Mouse (Mus musculus) hindbrain, embryonic 15.5 days (tissue): ENCODE measurements around the gene Maz. TPM values are rescaled to one million over a fixed set of nuclear protein-coding genes. Genes with fewer than 3 reads are reported as not detected.

Source experiments
- ATAC-seq: fragments of 200-750 bp; cut with Nextera tagmentation; 2 replicates; pipeline ENCODE4 v1.8.0; 2017; ENCODE audit warnings: low read depth, moderate number of reproducible peaks, moderate TSS enrichment; ENCODE audit not compliant: low FRiP score
- H3K27ac ChIP-seq: fragments of 300-500 bp; sonication (generic); replicated peaks from 2 replicates; pipeline ENCODE4 v1.5.1; 2015; ENCODE audit warnings: mild to moderate bottlenecking, inconsistent platforms
- H3K27me3 ChIP-seq: fragments of 300-500 bp; sonication (generic); 2 replicates; pipeline ENCODE4 v1.6.1; 2015; ENCODE audit warnings: control low read depth, inconsistent platforms
- H3K36me3 ChIP-seq: fragments of 300-500 bp; sonication (generic); 2 replicates; pipeline ENCODE4 v1.6.1; 2015; ENCODE audit warnings: control low read depth, inconsistent platforms
- H3K4me1 ChIP-seq: fragments of 300-500 bp; sonication (generic); replicated peaks from 2 replicates; pipeline ENCODE4 v1.6.1; 2015; ENCODE audit warnings: control low read depth, inconsistent platforms
- H3K4me2 ChIP-seq: fragments of 300-500 bp; sonication (generic); 2 replicates; pipeline ENCODE4 v1.6.1; 2015; ENCODE audit warnings: moderate library complexity, mild to moderate bottlenecking, inconsistent platforms
- H3K4me3 ChIP-seq: fragments of 300-500 bp; sonication (generic); 2 replicates; pipeline ENCODE4 v1.5.1; 2015; ENCODE audit warnings: mild to moderate bottlenecking, inconsistent platforms
- H3K9ac ChIP-seq: fragments of 300-500 bp; sonication (generic); 2 replicates; pipeline ENCODE4 v1.6.1; 2015; ENCODE audit warnings: inconsistent platforms
- H3K9me3 ChIP-seq: fragments of 300-500 bp; sonication (generic); 2 replicates; pipeline ENCODE4 v1.6.1; 2016; ENCODE audit warnings: control low read depth, inconsistent platforms
- WGBS: fragments of 180-500 bp; shearing (Covaris S2); methylation state at CpG from one replicate; pipeline ENCODE4 v1.1.7; 2015; 5-methylcytosine and 5-hydroxymethylcytosine counted together
- polyA plus RNA-seq: library from polyadenylated mRNA; unstranded; fragments of >200 nt; fragmentation: Nextera tagmentation; extraction: Ambion mirVana; gene quantifications from 2 replicates; pipeline ENCODE4 v1.2.1, GENCODE M21; 2015

Gene Maz
- polyA plus RNA-seq, result 84.0 and 87.3 TPM in 2 replicates

DNA sequence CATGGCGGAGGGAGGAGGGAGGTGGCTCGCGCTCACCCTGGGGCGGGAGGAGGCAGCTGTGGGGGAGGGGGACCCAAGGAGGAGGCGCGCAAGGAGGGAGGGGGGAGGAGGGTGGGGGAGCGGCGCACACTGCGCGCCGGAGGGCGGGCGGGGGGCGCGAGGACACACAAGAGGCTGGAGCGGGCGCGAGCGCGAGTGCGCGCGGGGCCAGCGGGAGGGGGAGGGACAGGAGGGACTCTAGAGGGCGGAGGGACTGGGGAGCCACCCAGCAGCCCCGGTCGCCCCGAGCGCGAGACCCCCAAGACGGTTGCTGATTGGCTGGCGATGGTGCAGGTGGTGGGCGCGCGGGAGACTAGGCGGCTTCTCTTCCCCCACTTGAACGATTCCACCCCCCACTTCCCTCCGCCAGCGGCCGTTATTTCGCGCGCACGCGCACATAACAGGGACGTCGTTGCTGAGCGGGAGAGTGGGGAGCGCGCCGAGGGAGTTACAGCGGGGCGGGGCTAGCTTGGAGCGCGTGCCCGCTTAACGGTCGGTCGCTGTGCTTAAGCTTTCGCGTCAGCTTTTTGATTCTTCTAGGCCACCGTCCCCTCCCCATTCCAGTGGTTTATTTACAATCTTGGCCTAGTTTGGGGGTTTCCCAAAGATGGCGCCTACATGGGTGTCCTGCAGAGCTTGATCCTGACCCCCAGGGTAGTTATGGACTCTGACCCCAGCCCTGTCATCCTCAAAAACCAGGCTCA is at the start of gene Maz:
TSS of gene Maz (minus strand) at position 54 of the 743 bp plus-strand sequence.
- Histone ChIP-seq H3K27me3 (no peaks in the 10 kb centered on the region), H3K9ac (peak within 1 kb of the TSS; percentile 89), H3K27ac (peak within 1 kb of the TSS; percentile 98), H3K4me1 (peaks cover 41% of the 10 kb centered on the region), H3K9me3 (no peaks in the 10 kb centered on the region), H3K4me2 (peak within 1 kb of the TSS; percentile 89), H3K36me3 (peaks cover 14% of the 10 kb centered on the region), H3K4me3 (peak within 1 kb of the TSS; percentile 74)
- peak; percentile 94 for ATAC-seq
- WGBS, result under 1% methylated on average over 35 of the region's 63 CpGs

DNA sequence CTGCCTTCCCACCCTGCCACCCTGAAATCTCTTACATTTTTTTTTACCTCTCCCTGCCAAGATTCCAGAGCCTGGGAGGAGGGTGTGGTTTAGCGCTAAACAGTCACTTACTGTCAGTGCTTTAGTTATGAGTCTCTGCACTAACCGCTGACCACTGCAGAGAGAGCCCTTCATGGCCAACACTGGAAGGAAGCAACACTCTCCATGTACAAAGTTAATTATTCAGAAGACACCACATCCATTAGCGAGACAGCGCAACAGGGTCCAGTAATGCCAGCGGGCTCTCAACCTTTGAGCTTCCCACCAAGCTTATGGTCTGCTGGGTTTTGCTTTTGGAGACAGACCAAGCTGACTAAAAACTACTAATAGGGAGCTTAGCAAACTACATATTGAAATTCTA is 49.4 kb upstream of the Maz start:
- Histone ChIP-seq H3K4me2 (no peak overlapping the region), H3K9ac (no peak overlapping the region), H3K4me3 (no peak overlapping the region), H3K27ac (no peak overlapping the region), H3K9me3 (no peaks in the 10 kb centered on the region), H3K36me3 (no peaks in the 10 kb centered on the region), H3K27me3 (no peaks in the 10 kb centered on the region), H3K4me1 (no peaks in the 10 kb centered on the region)
- 92% methylated on average over 5 of the region's 5 CpGs for WGBS
- no peak for ATAC-seq

DNA sequence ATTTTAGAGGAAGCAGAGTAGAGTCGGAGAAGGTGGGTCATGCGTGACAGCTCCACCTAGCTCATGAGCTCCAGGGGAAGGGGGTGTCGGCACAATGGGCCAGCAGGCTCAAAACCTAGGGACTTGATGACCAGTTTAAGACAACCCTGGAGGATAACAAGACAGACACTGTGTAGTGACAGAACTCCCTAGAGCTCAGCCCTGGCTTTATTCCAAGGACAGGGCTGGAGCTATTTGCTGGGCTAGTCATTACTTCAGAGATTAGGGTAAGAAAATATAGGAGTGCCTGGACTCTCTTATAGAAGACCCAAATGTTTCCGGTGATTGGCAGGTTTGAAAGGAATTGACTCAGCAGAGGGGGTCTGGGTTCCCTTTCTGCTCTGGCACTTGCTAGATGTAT is 46.4 kb upstream of the Maz start:
- no peaks in the 10 kb centered on the region for H3K36me3 ChIP-seq
- H3K9me3 ChIP-seq, result no peaks in the 10 kb centered on the region
- H3K9ac ChIP-seq, result no peak overlapping the region
- no peak overlapping the region for H3K4me3 ChIP-seq
- H3K4me2 ChIP-seq, result no peak overlapping the region
- WGBS, result 86% methylated on average over 4 of the region's 4 CpGs
- H3K4me1 ChIP-seq, result no peaks in the 10 kb centered on the region
- H3K27me3 ChIP-seq, result no peaks in the 10 kb centered on the region
- ATAC-seq, result no peak
- no peak overlapping the region for H3K27ac ChIP-seq

DNA sequence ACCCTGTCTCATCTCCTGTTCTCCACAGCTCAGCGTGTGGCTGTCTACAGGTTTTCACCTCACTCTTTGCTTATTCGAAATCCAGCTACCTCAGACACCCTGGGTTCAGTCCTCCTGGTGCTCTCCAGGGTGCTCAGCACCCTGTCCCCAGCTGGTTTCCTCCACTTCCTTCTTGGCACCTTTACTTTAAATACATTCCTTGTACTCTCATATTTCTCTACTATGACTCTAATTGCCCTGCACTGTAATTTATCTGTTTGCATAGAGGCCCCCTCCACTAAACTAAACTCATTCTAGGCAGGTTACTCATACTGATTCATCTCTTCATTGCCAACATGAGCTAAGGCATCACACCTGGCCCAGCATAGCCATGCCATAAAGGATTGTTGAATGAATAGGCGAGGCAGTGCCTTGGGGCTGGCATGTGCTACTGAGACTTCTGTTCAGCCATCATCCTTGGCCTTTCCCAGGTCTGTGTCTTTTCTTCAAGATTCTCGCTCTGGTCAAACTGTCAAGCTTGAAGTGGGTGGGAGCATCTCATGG is 44.1 kb upstream of the Maz start:
- Histone ChIP-seq H3K9me3 (no peaks in the 10 kb centered on the region), H3K4me1 (no peaks in the 10 kb centered on the region), H3K4me2 (no peak overlapping the region), H3K9ac (no peak overlapping the region), H3K4me3 (no peak overlapping the region), H3K27ac (no peak overlapping the region), H3K36me3 (no peaks in the 10 kb centered on the region), H3K27me3 (no peaks in the 10 kb centered on the region)
- WGBS, result 77% methylated on average over 4 of the region's 4 CpGs
- ATAC-seq, result no peak

DNA sequence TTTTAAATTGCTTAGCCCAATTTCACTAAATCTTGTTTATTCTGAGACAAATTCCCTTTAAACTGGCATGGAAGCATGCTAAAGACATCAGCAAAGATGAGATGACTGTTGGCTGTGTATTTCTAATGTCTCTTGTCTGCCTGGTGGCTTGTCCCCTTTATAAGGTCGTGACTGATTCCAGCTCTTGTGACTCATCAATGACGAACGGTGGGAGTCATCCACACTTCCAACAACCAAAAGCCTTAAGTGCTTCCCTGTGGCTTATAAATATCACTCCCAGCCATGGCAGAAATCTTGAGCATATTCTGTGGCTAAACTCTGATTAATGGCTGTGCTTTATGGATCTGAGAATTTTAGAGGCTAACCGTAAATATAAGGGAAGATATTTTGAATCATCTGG is 39.5 kb upstream of the Maz start:
- H3K4me1 ChIP-seq, result no peaks in the 10 kb centered on the region
- no peak overlapping the region for H3K27ac ChIP-seq
- no peak overlapping the region for H3K9ac ChIP-seq
- H3K36me3 ChIP-seq, result no peaks in the 10 kb centered on the region
- 80% methylated on average over 4 of the region's 4 CpGs for WGBS
- H3K27me3 ChIP-seq, result no peaks in the 10 kb centered on the region
- H3K4me2 ChIP-seq, result no peak overlapping the region
- no peak overlapping the region for H3K4me3 ChIP-seq
- ATAC-seq, result no peak
- H3K9me3 ChIP-seq, result no peaks in the 10 kb centered on the region

DNA sequence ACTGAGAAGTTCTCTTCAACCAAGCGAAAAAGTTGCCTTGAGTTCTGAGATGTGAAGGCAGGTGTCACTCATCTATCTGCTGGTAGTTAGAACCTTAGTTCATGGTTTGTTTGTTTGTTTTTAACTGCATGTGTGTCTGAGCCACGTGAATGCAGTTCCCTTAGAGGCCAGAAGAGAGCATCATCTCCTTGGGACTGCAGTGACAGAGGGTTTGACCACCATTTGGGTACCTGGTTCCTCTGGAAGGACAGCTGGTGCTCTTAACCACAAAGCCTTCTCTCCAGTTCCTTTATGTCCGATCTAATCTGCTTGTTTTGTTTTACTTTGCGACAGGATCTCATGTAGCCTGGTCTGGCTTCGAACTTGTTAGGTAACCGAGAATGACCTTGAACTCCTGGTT is 38.7 kb upstream of the Maz start:
- Histone ChIP-seq H3K4me1 (no peaks in the 10 kb centered on the region), H3K27ac (no peak overlapping the region), H3K9me3 (no peaks in the 10 kb centered on the region), H3K27me3 (no peaks in the 10 kb centered on the region), H3K36me3 (no peaks in the 10 kb centered on the region), H3K4me3 (no peak overlapping the region), H3K9ac (no peak overlapping the region), H3K4me2 (no peak overlapping the region)
- 87% methylated on average over 6 of the region's 6 CpGs for WGBS
- no peak for ATAC-seq

DNA sequence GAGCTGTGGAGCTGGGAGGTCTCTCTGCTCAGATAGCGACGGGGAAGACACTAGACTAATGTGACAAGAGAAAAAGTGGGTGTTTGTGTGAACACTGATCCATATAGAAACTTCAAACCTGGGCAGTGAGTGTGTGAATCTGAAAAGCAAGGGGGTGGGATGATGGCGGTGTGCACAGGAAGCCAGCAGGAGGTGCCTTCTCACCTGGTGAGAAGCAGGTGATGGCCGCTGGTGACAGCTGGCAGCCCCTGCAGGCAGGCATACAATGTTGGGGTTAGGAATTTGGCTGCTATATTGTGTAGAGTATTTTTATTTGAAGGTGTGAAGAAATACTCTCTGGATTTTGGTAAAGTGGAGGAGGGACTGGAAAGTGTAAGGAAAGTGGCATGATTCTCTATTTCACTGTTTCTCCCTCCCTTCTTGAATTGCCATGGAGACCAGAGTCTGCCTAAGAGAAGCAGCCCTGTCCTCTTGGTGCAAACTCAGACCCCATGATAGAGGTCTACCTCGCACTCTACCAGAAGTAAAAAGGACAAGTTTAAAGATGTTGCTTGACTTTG is 28.3 kb upstream of the Maz start:
- WGBS, result 66% methylated on average over 5 of the region's 5 CpGs
- Histone ChIP-seq H3K27me3 (no peaks in the 10 kb centered on the region), H3K36me3 (no peaks in the 10 kb centered on the region), H3K4me2 (no peak overlapping the region), H3K9me3 (no peaks in the 10 kb centered on the region), H3K27ac (no peak overlapping the region), H3K4me1 (no peaks in the 10 kb centered on the region), H3K4me3 (no peak overlapping the region), H3K9ac (no peak overlapping the region)
- no peak for ATAC-seq

DNA sequence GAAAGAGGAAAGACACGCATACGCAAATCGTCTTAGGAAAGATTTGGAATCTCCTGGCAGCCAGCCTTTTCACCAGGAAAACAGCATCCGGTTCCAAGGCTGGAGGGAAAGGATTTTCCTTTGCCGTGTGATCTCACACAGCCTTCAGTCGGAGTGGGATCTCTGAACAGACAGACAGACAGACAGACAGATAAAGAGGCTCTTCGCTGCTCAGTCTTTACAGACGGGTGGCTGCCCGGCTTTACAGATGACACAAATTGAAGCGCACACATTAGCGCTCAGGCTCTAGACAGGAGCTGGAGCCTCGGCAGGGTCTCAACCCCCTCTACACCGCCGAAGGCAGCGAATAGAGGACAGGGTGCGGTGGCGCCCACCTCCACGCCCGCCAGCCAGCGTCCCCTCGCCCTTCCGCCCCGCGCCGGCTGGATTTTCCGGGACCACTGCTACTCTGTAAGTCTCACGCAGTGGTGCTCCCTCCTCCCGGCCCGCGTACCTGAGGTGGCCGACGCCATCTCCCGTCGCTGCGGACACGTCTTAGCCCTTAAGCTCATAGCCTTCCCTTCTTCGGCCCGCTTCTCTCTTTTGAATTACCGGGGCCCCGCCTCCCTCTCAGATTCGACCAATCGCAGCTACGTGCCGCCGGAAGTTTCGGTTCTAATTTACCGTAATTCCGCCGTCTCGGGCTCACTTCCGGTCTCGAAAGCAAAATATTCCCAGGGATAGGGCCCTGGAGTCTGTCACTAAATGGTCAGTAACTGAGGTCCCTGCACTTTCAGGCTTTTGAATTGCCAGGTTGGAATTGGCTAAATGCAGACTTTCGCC is 15.2 kb upstream of the Maz start, which contains the start of gene Kif22:
TSS of gene Kif22 (minus strand) at position 621 of the 822 bp plus-strand sequence.
- H3K27me3 ChIP-seq, result no peaks in the 10 kb centered on the region
- H3K9me3 ChIP-seq, result no peaks in the 10 kb centered on the region
- peaks cover 8% of the 10 kb centered on the region for H3K4me1 ChIP-seq
- peak; percentile 90 for ATAC-seq
- H3K4me2 ChIP-seq, result peak within 1 kb of the TSS; percentile 97
- peak within 1 kb of the TSS; percentile 69 for H3K27ac ChIP-seq
- WGBS, result under 1% methylated on average over 53 of the region's 53 CpGs
- H3K36me3 ChIP-seq, result no peaks in the 10 kb centered on the region
- H3K9ac ChIP-seq, result peak within 1 kb of the TSS; percentile 61
- H3K4me3 ChIP-seq, result peak within 1 kb of the TSS; percentile 60

DNA sequence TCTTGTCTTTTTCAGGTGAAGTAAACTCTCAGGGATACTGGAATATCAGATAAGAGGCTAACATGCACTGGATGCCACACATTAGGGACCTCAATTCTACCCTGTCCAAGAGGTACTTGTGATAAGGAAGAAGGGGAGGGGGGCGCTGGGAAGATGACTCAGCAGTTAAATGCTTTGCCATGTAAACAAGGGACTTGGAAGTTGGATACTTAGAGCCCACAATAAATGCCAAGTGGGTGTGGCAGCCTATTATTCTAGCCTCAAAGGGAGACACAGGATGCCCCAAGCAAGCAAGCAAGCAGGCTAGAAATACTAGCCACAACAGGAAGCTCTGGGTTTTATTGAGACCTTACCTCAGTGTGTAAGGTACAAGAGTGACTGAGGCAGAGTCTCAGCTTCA is 4.4 kb upstream of the Maz start:
- Histone ChIP-seq H3K27me3 (no peaks in the 10 kb centered on the region), H3K9me3 (no peaks in the 10 kb centered on the region), H3K4me1 (peaks cover 12% of the 10 kb centered on the region), H3K36me3 (no peaks in the 10 kb centered on the region), H3K4me2 (no peak overlapping the region), H3K9ac (no peak overlapping the region), H3K4me3 (no peak overlapping the region), H3K27ac (no peak overlapping the region)
- no peak for ATAC-seq
- WGBS, result 93% methylated on average over 1 of the region's 1 CpGs

DNA sequence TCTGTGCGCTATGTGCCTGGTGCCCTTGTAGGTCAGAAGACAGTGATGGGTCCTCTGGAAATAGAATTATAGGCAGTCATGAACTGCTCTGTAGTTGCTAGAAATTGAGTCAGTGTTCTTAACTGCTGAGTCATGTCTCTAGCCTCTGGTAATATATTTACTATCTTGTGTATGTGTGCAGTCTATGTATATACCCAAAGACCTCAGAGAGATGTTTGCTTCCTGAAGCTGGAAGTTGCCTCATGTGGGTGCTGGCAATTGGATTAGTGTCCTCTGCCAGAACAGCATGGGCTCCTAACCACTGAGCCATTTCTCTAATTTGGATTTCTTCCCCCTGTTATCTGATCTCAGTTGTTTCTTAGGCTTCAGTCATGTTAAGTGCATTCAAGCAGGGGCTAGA is 3.3 kb upstream of the Maz start:
- no peak for ATAC-seq
- no peak overlapping the region for H3K4me2 ChIP-seq
- H3K36me3 ChIP-seq, result no peaks in the 10 kb centered on the region
- H3K4me3 ChIP-seq, result no peak overlapping the region
- H3K4me1 ChIP-seq, result peaks cover 12% of the 10 kb centered on the region
- WGBS, result 98% methylated on average over 1 of the region's 1 CpGs
- no peak overlapping the region for H3K9ac ChIP-seq
- no peaks in the 10 kb centered on the region for H3K27me3 ChIP-seq
- no peaks in the 10 kb centered on the region for H3K9me3 ChIP-seq
- no peak overlapping the region for H3K27ac ChIP-seq

DNA sequence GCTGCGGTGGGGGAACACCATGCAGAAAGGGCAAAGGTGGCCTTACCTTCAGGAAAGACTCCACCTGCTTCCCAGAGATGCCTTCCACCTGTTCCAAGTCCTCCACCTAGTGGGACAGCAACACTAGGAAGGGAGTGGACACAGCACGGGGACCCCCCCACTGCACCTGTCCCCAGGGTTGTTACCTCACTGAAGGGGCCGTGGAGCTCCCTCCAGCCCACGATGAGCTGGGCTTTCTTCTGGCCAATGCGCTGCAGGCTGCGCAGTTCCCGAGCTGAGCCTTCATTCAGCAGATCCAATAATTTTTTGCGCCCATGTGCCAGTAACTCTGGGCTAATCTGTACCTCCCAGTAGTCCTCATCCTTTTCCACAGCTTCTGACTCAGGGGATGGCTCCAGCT is 1.0 kb upstream of the Maz start:
- peak; percentile 0; the same call in 1 of the 2 replicates for ATAC-seq

DNA sequence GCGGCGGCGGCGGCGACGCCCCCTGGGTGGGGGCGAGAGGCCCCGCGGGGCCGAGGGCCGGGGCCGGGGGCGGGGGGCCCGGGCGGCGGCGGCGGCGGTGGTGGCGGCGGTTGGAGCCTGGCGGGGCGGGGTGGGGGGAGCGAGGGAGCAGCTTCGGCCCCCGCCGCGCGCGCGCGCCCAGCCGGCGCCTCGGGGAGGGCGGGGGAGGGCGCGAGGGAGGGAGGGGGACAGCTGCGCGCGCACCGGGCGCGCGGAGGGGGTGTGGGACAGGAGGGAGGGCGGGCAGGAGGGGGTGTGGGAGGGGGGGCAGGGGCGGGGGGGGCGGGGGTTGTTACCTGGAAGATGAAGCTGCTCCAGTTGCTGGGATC is 237 bp downstream of the Maz start:
- Histone ChIP-seq H3K9ac (peak overlapping the region; percentile 89), H3K4me2 (peak overlapping the region; percentile 89), H3K27ac (peak overlapping the region; percentile 98), H3K4me3 (peak overlapping the region; percentile 74), H3K4me1 (peaks cover 47% of the 10 kb centered on the region), H3K9me3 (no peaks in the 10 kb centered on the region), H3K27me3 (no peaks in the 10 kb centered on the region), H3K36me3 (peaks cover 14% of the 10 kb centered on the region)
- WGBS, result no CpG with 5 or more reads among the region's 48 CpGs
- no peak for ATAC-seq

More for the DNA sequence above, 1.0 kb upstream of the Maz start:
- H3K4me1 ChIP-seq, result peaks cover 34% of the 10 kb centered on the region
- WGBS, result 56% methylated on average over 8 of the region's 8 CpGs
- H3K4me3 ChIP-seq, result peak overlapping the region; percentile 74
- H3K36me3 ChIP-seq, result peaks cover 7% of the 10 kb centered on the region; the same call in 1 of the 2 replicates
- H3K27ac ChIP-seq, result peak overlapping the region; percentile 98
- peak overlapping the region; percentile 89 for H3K4me2 ChIP-seq
- no peaks in the 10 kb centered on the region for H3K27me3 ChIP-seq
- H3K9me3 ChIP-seq, result no peaks in the 10 kb centered on the region
- H3K9ac ChIP-seq, result peak overlapping the region; percentile 41
